Mouse (Mus musculus): ENCODE results near the gene Dok3.
A peak's percentile ranks its signal among the peaks of the same experiment; 100 is the strongest.

Gene Dok3

GRCm38 (mm10) chr13:55505810-55506209 lies 23.3 kb downstream of the Dok3 start:
- no peak for DNase-seq

- DNase-seq, result no peak
Observed at GRCm38 (mm10) chr13:55504390-55504789, 24.7 kb downstream of the Dok3 start.

DNA sequence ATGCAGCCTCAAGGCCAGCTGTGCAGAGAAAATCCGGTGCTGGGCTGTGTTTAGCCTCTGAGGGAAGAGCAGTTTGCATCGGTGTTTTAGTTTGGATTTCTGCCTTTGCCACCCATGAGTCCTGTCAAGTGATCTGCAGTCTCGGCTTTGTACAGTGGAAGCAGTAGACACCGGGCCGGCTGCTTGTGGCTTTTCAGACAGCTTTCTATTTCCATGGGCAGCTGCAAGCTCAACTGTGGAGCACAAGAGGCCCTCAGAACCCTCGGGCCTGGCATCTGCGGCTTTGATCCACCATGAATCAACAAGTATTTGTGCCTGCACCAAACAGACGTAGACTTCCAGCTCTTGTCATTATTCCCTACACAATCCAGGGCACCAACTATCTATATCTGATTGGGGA lies 26.7 kb downstream of the Dok3 start:
- no peak for DNase-seq

- DNase-seq, result no peak
Observed at GRCm38 (mm10) chr13:55500575-55500974, 28.5 kb downstream of the Dok3 start.

GRCm38 (mm10) chr13:55498906-55499305 lies 30.2 kb downstream of the Dok3 start:
- no peak for DNase-seq

DNA sequence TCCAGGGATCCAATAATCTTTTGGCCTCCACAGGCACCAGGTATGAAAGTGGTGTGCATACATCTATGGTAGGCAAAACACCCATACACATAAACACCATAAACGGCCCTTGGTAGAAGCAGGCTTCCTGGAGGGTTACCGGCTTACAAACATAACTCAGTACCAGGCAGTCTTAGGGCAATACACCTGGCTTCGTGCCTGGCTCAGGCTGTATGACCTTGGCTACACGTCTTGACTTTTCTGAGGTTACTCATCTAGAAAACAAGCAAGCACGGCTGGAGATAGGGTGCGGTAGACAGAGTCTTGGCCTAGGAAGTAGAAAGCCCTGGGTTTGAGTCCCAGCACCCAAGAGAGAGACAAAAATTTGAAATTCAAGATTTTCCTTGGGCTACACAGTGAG lies 32.4 kb downstream of the Dok3 start:
- DNase-seq, result no peak

GRCm38 (mm10) chr13:55495702-55496101 lies 33.4 kb downstream of the Dok3 start:
- DNase-seq, result no peak

GRCm38 (mm10) chr13:55494883-55495621 lies 34.0 kb downstream of the Dok3 start:
- no peak for DNase-seq

GRCm38 (mm10) chr13:55494257-55494656 lies 34.8 kb downstream of the Dok3 start:
- no peak for DNase-seq

- DNase-seq, result no peak
Observed at GRCm38 (mm10) chr13:55487578-55488498, 41.3 kb downstream of the Dok3 start, which contains the start of gene Dbn1. TSS of gene Dbn1 (minus strand) at chr13:55488111.

- DNase-seq, result no peak
Observed at GRCm38 (mm10) chr13:55486916-55487577, 42.0 kb downstream of the Dok3 start.

- no peak for DNase-seq
Observed at GRCm38 (mm10) chr13:55486029-55486794, 42.9 kb downstream of the Dok3 start.

DNA sequence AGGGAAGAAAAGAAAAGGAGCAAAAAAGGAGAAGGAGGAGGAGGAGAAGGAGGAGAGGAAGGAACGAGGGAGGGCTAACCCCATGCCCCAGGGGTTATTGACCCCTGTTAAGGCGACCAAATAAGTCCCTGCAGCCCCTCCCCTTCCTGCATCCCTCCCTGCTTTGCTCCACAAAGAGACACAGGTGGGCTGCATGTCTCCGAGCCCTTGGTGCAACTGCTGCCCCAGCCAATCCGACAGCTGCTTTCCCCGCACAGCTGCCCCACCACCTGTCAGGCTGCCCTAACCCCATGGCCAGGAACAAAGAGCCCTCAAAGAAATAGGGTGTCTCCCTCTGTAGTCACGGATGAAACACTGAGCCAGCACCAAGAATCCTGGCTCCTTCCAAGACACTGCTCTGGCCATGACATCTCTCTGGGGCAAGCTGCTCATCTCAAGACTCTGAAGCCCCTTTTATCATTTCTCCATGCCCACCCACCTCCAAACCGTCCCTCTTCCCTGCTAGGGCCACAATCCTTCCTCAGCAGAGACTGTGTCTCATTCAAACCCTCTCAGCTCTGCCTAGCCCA lies 44.5 kb downstream of the Dok3 start:
- peak in 1 of 2 experiments; percentile 63 for DNase-seq

DNA sequence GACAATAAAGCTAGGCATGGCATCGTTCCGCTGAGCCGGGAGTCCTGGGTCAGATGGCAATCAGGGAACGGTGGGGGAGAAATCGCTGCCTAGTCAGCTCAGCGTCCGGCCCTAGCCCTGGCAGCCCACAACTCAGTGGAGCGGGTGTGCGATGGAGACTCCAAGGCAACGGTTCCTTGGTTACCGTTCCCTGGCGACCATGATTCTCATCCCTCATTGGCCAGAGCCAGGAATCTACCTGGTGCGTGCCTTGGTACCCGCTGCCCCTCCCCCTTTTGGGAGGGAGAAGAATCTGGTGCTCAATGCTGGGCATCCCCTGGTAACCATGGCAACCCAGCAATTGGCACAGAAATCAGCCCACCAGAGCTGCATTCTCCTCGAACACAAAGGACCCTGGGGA lies 45.5 kb downstream of the Dok3 start:
- DNase-seq, result no peak

DNA sequence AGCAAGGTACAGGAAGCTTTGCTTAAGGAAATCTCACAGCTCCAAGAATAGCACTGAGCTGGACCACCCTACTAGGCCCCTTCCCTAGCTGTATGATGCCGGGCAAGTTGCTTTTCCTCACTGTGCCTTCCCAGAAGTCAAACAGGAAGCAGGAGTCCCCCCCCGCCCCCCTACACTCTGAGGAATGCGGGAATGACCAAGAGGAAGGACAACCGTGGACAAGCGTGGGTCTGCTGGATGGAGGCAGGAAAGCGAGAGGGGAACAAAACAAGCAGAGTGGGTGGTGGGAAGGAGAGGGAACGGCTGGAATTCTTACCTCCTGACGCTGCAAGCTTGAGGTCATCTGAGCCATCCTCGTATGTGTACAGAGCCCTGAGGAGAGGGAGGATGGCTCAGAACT lies 46.0 kb downstream of the Dok3 start:
- no peak for DNase-seq

DNA sequence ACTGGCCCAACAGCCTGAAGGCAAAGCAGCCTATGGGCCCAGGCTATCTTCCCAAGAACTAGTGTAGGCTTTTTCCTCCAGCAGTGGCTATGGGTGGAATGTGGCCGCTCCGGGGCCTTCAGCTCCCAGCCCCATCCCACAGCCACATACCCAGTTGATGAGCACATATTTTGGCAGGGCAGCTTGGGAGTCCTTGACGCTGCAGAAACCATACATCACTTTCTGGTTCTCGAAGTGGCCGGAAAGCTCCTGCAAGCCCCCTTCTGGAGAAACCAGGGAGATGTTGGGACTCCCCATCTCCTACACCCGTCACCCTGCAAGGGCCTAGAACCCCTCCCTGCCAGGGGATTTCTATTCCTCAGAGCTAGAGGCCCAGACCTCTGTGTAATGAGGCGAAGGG lies 46.6 kb downstream of the Dok3 start:
- no peak for DNase-seq

GRCm38 (mm10) chr13:55479929-55480328 lies 49.2 kb downstream of the Dok3 start:
- no peak for DNase-seq

- DNase-seq, result no peak
Observed at GRCm38 (mm10) chr13:55479008-55479407, 50.1 kb downstream of the Dok3 start.

DNA sequence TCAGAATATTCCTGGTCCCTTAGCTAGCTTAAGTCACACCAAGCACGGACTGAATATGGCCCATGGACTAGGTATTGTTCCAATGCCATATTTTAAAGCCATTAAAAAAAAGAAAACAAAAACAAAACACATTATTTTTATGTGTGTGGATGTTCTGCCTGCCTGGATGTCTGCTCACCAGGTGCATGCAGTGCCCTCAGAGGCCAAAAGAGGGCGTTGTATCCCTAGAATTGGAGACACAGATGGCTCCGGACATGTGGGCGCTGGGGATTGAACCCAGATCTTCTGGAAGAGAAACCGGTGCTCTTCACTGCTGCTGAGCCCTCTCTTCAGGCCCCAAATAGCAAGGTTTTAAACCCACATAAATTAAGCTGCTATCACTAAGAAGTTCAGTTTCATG lies 51.1 kb downstream of the Dok3 start:
- no peak for DNase-seq

GRCm38 (mm10) chr13:55477492-55477891 lies 51.6 kb downstream of the Dok3 start:
- DNase-seq, result no peak

- no peak for DNase-seq
Observed at GRCm38 (mm10) chr13:55476256-55476655, 52.8 kb downstream of the Dok3 start.

- DNase-seq, result no peak
Observed at GRCm38 (mm10) chr13:55475750-55476149, 53.3 kb downstream of the Dok3 start.

Measured in thymus, postnatal 36 days (tissue).